Mouse (Mus musculus) lung, adult 2 months (tissue): ENCODE measurements around the gene Sulf2.

ENCODE experiments used
- CTCF ChIP-seq: fragments of 200-500 bp; IDR thresholded peaks from 2 replicates; pipeline ENCODE4 v1.5.1; 2011; ENCODE audit warnings: mild to moderate bottlenecking, low read length, control low read depth; ENCODE audit not compliant: insufficient read depth
- POLR2A ChIP-seq: fragments of 200-500 bp; IDR thresholded peaks from 2 replicates; pipeline ENCODE4 v1.6.1; 2011; ENCODE audit warnings: low read depth, mild to moderate bottlenecking, control low read depth, low read length, borderline replicate concordance; ENCODE audit errors: extremely low read depth

- TF ChIP-seq POLR2A (no peak), CTCF (no peak)
Observed at GRCm38 (mm10) chr2:166151510-166152473, 3.7 kb downstream of the Sulf2 start.
